ENCODE assay signal across 9 mouse cellular contexts in the genomic region with DNA sequence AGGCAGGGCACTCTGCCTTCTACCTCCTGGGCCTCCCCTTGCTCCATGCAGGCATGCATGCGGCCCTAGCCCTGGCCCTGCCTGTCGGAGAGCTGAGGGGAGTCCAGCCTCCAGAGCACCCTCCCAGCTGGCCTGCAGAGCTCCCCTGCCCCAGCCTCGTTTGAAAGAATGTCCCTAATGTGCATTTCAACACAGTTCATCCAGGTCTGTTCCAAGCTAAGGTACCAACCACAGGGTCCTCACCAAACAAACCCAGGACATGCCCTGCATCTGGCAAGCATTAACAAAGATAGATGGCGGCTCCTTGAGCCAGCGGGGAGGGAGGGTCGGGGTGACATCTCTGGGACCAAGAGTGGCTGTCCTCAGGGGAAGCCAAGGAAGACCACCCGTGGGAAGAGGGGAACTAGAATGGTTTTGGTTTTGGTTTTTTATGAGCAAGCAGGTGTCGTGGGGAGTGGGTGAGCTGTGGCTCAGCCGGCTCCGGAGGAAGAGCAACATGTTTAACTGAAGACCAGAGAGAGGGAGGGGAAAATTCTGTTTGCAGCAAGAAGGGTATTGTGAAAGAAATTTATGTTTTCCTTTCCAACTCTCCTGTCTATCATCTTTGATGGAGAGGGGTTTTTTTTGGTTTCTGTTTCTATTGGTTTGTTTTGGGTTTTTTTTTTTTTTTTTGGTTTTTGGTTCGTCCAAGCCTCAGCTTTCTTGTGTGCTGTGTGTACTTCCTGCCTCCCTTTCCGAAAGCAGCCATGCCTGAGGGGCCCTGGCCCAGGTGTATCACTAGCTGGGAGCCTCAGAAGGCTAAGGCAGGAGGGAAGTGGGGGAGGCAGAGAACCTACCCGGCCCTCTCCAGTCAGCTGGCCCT. TPM values are rescaled to one million over a fixed set of nuclear protein-coding genes. Genes with fewer than 3 reads are reported as not detected.
A peak's percentile ranks its signal among the peaks of the same experiment; 100 is the strongest.
DNase-seq lines count a peak whose midpoint lies in the region; ATAC-seq and TF ChIP-seq lines count a peak whose summit lies in the region.
"Had no signal": no experiment of that assay in that cellular context is flagged by ENCODE, and none has a peak within 500 bp of the region (broad histone marks: within the 10 kb centered on the region; RNA-seq: fewer than 3 reads in every experiment).

No protein-coding gene starts in this region.

- H3K9me3 ChIP-seq in heart, embryonic 16.5 days (replicated peaks; ENCODE audit: control insufficient read depth, low read length) = no peaks in the 10 kb centered on the region

- H3K27me3 ChIP-seq in heart, embryonic 16.5 days (ENCODE audit: control insufficient read depth, insufficient read depth, low read length) = no peaks in the 10 kb centered on the region
- H3K27me3 ChIP-seq in spleen, adult 2 months (ENCODE audit: control insufficient read depth, insufficient read depth, low read length) = no peaks in the 10 kb centered on the region

- H3K4me3 ChIP-seq in heart, embryonic 16.5 days (ENCODE audit: low read length) = no peak overlapping the region
- H3K4me3 ChIP-seq in spleen, adult 2 months (ENCODE audit: extremely low read depth, insufficient read depth, insufficient read length) = peak overlapping the region; percentile 18; the same call in 1 of the 2 replicates

- DNase-seq in heart, postnatal 36 days = no peak
- DNase-seq in spleen, adult 2 months (ENCODE audit: low read depth in 1 of 2, low spot score in 2 of 2) = peak; percentile 44 to 49
- no peak for DNase-seq in spleen, adult 12 weeks (ENCODE audit: low spot score)
- DNase-seq in thymus, postnatal 36 days = peak; percentile 45 to 87
- no peak for DNase-seq in gastrocnemius, adult 8-10 months (ENCODE audit: low spot score in 2 of 2)
- DNase-seq in embryo, embryonic 10.5 days (ENCODE audit: low spot score) = no peak

- no peak for TF ChIP-seq POLR2A in spleen, adult 2 months (IDR thresholded peaks at IDR 0.05; ENCODE audit: low read depth, low read length)

- 56% methylated on average over 13 of the region's 13 CpGs for WGBS in heart, embryonic 16.5 days
- WGBS in spleen, adult 2 months = 24% methylated on average over 13 of the region's 13 CpGs

- H3K36me3 ChIP-seq in heart, embryonic 16.5 days (ENCODE audit: control insufficient read depth, insufficient read depth) = peaks cover 64% of the 10 kb centered on the region
- peaks cover 26% of the 10 kb centered on the region for H3K36me3 ChIP-seq in spleen, adult 2 months (ENCODE audit: control insufficient read depth, insufficient read depth, low read length)

- no peak overlapping the region for H3K4me2 ChIP-seq in heart, embryonic 16.5 days (ENCODE audit: low read depth, low read length)

- peak overlapping the region; percentile 78 for H3K27ac ChIP-seq in heart, embryonic 16.5 days (ENCODE audit: low read length)
- H3K27ac ChIP-seq in spleen, adult 2 months (ENCODE audit: insufficient read depth, low read length) = peak overlapping the region; percentile 86
- H3K27ac ChIP-seq: macrophage had no signal

- H3K9ac ChIP-seq in heart, embryonic 16.5 days (ENCODE audit: low read length) = no peak overlapping the region; the same call in 1 of the 2 replicates

- intact Hi-C loops in heart, postnatal 36 days (cut with DNase I) = no loop called here

- H3K4me1 ChIP-seq in heart, embryonic 16.5 days (ENCODE audit: control insufficient read depth, insufficient read depth, low read length) = peaks cover 16% of the 10 kb centered on the region
- H3K4me1 ChIP-seq in spleen, adult 2 months (ENCODE audit: control insufficient read depth, insufficient read depth, insufficient read length) = peaks cover 25% of the 10 kb centered on the region; the same call in 1 of the 2 replicates

- no peak for TF ChIP-seq CTCF in spleen, adult 2 months (IDR thresholded peaks at IDR 0.05; ENCODE audit: extremely low read depth, insufficient read depth, insufficient read length, insufficient replicate concordance)

- ATAC-seq in heart, embryonic 16.5 days (replicated peaks; ENCODE audit: extremely low read depth, insufficient read depth, low FRiP score) = peak; percentile 45; the same call in 1 of the 2 replicates
- peak; percentile 42 to 50; a peak in 3 of 4 replicates for ATAC-seq in hematopoietic stem cell, adult 5-6 weeks (replicated peaks in 1 of 2; ENCODE audit: insufficient read depth in 1 of 2, low FRiP score in 2 of 2, low TSS enrichment in 1 of 2, low read depth in 1 of 2, poor library complexity in 2 of 2, severe bottlenecking in 2 of 2)

RNA-seq across cellular contexts. Expression of a gene that starts 24.0 kb away (rescaled TPM):
- polyA plus RNA-seq in heart, embryonic 16.5 days (2015; fragmentation: Nextera tagmentation; extraction: Ambion mirVana) = 2,779 and 2,782 TPM in 2 replicates
- 1,000 to 10,000 TPM; 1,714 to 2,029 TPM for total RNA-seq in heart, postnatal 36 days (2021)
- 52.6 and 54.0 TPM in 2 replicates for polyA plus RNA-seq in spleen, adult 2 months (2012; rRNA removed)
- 180 and 242 TPM in 2 replicates for total RNA-seq in hematopoietic stem cell, adult 5-6 weeks (2017)
- total RNA-seq in gastrocnemius, adult 8-10 months (2022) = 100 to 1,000 TPM; 295 to 383 (median 326) TPM

Comparison
In these comparisons a context has a peak if more than half of its experiments do, and no peak if none do; other contexts are left out.
1. DNase-seq: peak in spleen, adult 2 months (2 of 2) and thymus, postnatal 36 days (2 of 2); none in heart, postnatal 36 days (0 of 2), spleen, adult 12 weeks (single experiment), gastrocnemius, adult 8-10 months (0 of 2) and embryo, embryonic 10.5 days (single experiment).